Mouse (Mus musculus): ENCODE measurements around the gene Slc10a7. TPM values are rescaled to one million over a fixed set of nuclear protein-coding genes. Genes with fewer than 3 reads are reported as not detected.

Gene Slc10a7
- polyA plus RNA-seq (2012; rRNA removed): 10.1 and 11.6 TPM in 2 replicates

GRCm38 (mm10) chr8:78509273-78510031 lies at the start of gene Slc10a7:
Slc10a7 (plus strand) TSS chr8:78509346.

GRCm38 (mm10) chr8:78508719-78509272 lies 350 bp upstream of the Slc10a7 start, which contains the start of gene Rbmxl1:
Rbmxl1 (minus strand) TSS chr8:78508898.

Other genes with a start within 250 kb of the Slc10a7 start
- gene Pou4f2, start 72.7 kb upstream of the Slc10a7 start, polyA plus RNA-seq (2012; rRNA removed): 7.6 and 10.7 TPM in 2 replicates
- gene Rbmxl1, start 448 bp upstream of the Slc10a7 start, polyA plus RNA-seq (2012; rRNA removed): 156 and 185 TPM in 2 replicates